Mouse (Mus musculus) hindbrain, embryonic 12.5 days (tissue): Measurements from ENCODE around the gene Zscan29. TPM values are rescaled to one million over a fixed set of nuclear protein-coding genes. Genes with fewer than 3 reads are reported as not detected.

Source experiments
- ATAC-seq: fragments of 200-750 bp; cut with Nextera tagmentation; 2 replicates; pipeline ENCODE4 v1.8.0; 2017; ENCODE audit warnings: moderate TSS enrichment; ENCODE audit not compliant: low FRiP score
- H3K27ac ChIP-seq: fragments of 300-500 bp; sonication (generic); 2 replicates; pipeline ENCODE4 v1.5.1; 2016; ENCODE audit warnings: mild to moderate bottlenecking
- H3K27me3 ChIP-seq: fragments of 300-500 bp; sonication (generic); 2 replicates; pipeline ENCODE4 v1.6.1; 2016; ENCODE audit warnings: mild to moderate bottlenecking
- H3K36me3 ChIP-seq: fragments of 300-500 bp; sonication (generic); 2 replicates; pipeline ENCODE4 v1.6.1; 2016; ENCODE audit warnings: mild to moderate bottlenecking
- H3K4me1 ChIP-seq: fragments of 300-500 bp; sonication (generic); 2 replicates; pipeline ENCODE4 v1.6.1; 2016
- H3K4me2 ChIP-seq: fragments of 300-500 bp; sonication (generic); replicated peaks from 2 replicates; pipeline ENCODE4 v1.6.1; 2016; ENCODE audit warnings: mild to moderate bottlenecking
- H3K4me3 ChIP-seq: fragments of 300-500 bp; sonication (generic); 2 replicates; pipeline ENCODE4 v1.5.1; 2016; ENCODE audit warnings: mild to moderate bottlenecking
- H3K9ac ChIP-seq: fragments of 300-500 bp; sonication (generic); 2 replicates; pipeline ENCODE4 v1.6.1; 2016; ENCODE audit warnings: mild to moderate bottlenecking, moderate library complexity
- H3K9me3 ChIP-seq: fragments of 300-500 bp; sonication (generic); replicated peaks from 2 replicates; pipeline ENCODE4 v1.6.1; 2016; ENCODE audit warnings: mild to moderate bottlenecking
- WGBS: fragments of 180-500 bp; shearing (Covaris S2); methylation state at CpG from one replicate; pipeline ENCODE4 v1.1.7; 2016; 5-methylcytosine and 5-hydroxymethylcytosine counted together
- polyA plus RNA-seq: library from polyadenylated mRNA; unstranded; fragments of >200 nt; fragmentation: Nextera tagmentation; extraction: Ambion mirVana; gene quantifications from 2 replicates; pipeline ENCODE4 v1.2.1, GENCODE M21; 2016

Gene Zscan29
- polyA plus RNA-seq = 11.5 and 13.6 TPM in 2 replicates

DNA sequence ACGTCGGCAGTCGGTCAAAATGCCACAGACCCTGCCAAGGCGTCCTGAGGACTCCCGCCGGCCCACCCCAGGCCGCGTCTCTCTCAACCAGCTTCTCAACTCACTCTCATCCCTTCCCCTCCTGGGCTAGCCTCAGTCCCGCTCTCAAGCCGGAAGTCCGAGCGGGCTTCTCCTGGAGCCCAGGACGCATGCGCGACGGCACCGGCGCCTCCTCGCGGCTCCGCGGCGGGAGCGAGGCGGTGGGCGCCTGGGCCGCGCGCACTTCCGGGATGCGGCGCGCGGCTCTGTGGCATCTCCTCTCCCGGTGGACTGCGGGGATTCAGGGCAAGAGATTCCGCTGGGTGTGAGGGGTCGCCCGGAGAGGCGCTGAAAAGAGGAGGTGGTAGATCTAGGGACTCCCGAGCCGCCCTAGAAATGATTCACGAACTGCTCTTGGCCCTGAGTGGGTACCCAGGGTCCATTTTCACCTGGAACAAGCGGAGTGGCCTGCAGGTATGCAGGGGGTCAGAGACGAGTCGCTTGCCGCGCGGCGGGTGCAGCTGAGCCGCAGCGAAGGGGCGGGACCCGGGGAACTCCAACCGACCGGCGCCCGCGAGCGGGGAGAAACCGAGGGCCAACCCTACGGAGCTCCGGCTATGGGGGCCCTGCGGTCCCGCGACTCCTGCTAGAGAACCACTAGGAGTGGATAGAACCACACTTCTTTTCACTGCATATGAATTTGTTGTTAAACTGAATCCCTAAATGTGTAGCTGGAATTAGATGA is at the start of gene Zscan29:
Gene Zscan29, minus strand, starts transcription at position 146 of the 763 bp plus-strand sequence.
- H3K4me1 ChIP-seq = peaks cover 24% of the 10 kb centered on the region
- H3K4me3 ChIP-seq = peak within 1 kb of the TSS; percentile 83
- H3K4me2 ChIP-seq = peak within 1 kb of the TSS; percentile 74
- under 1% methylated on average over 66 of the region's 66 CpGs for WGBS
- no peaks in the 10 kb centered on the region for H3K27me3 ChIP-seq
- no peaks in the 10 kb centered on the region for H3K9me3 ChIP-seq
- peak within 1 kb of the TSS; percentile 90 for H3K9ac ChIP-seq
- ATAC-seq = peak; percentile 96
- H3K36me3 ChIP-seq = peaks cover 36% of the 10 kb centered on the region
- H3K27ac ChIP-seq = peak within 1 kb of the TSS; percentile 88

DNA sequence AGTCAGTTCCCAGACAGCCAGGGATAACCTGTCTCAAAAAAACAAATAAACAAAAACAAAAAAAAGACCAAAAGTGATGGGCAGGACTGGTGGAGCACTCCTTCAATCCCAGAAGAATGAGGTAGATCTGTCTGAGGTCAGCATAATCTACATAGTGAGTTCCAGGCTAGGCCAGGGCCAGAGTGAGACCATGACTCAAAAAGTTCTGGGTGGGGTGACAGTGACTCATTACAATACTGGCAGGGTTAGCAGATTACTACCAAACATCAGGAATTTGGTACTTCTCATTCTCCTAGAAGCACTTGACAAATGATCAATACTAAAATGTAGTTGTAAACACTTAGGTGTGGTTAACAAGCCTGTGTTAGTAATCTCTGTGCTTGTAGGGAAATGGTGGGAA is 49.1 kb upstream of the Zscan29 start:
- no peak overlapping the region for H3K9ac ChIP-seq
- peaks cover 78% of the 10 kb centered on the region for H3K36me3 ChIP-seq
- no peak overlapping the region for H3K4me3 ChIP-seq
- H3K27me3 ChIP-seq = no peaks in the 10 kb centered on the region
- no peak overlapping the region for H3K4me2 ChIP-seq
- H3K27ac ChIP-seq = no peak overlapping the region
- no peak for ATAC-seq
- H3K4me1 ChIP-seq = 0 out of 2 replicates have a peak, but pooled peaks cover 2% of the 10 kb centered on the region
- H3K9me3 ChIP-seq = no peaks in the 10 kb centered on the region

DNA sequence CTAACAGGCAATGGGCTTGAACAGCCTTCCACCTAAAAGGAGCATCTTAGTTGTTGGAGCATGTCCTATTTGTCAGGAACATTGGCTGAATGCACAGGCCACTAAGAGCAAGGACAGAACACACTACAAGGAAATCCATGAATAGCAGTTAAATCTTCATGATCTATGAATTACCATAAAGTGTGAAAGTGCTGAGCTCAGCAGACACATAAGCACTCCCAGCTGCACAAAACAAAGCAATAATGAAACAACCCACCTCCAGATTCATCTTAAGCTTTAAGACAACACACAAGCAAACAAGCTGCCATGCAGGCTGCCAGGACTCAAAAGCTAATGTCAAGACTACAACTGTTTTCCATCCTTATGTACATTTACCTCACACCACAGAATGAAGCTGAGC is 48.3 kb upstream of the Zscan29 start:
- H3K27me3 ChIP-seq = no peaks in the 10 kb centered on the region
- no peak for ATAC-seq

DNA sequence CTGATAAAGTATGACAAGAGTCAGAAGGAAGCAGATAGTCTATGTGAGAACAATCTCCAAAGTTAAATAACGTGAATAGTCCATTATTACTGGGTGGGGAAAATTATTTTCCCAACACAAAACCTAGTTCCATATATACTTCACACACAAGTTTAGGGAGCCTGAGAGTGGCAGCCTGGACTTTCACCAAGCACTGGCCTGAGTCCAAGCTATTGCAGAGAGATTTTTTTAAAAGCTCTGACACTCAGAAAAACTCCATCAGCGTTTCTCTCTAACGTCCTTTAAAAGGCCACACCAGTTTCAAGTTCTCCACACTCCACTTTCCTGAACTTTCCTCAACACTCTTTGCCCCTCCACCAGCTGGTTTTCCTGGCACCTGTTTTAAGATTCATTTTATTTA is 43.6 kb upstream of the Zscan29 start:
- Histone ChIP-seq H3K9ac (no peak overlapping the region), H3K4me3 (no peak overlapping the region), H3K4me1 (no peaks in the 10 kb centered on the region), H3K4me2 (no peak overlapping the region), H3K27me3 (no peaks in the 10 kb centered on the region), H3K9me3 (no peaks in the 10 kb centered on the region), H3K27ac (no peak overlapping the region), H3K36me3 (peaks cover 87% of the 10 kb centered on the region)
- ATAC-seq = no peak
- WGBS = 98% methylated on average over 3 of the region's 3 CpGs

More for the DNA sequence above, 48.3 kb upstream of the Zscan29 start:
- H3K9me3 ChIP-seq = no peaks in the 10 kb centered on the region
- peaks cover 82% of the 10 kb centered on the region for H3K36me3 ChIP-seq
- no peak overlapping the region for H3K27ac ChIP-seq
- 0 out of 2 replicates have a peak, but pooled peaks cover 2% of the 10 kb centered on the region for H3K4me1 ChIP-seq
- H3K9ac ChIP-seq = no peak overlapping the region
- no peak overlapping the region for H3K4me3 ChIP-seq
- H3K4me2 ChIP-seq = no peak overlapping the region

DNA sequence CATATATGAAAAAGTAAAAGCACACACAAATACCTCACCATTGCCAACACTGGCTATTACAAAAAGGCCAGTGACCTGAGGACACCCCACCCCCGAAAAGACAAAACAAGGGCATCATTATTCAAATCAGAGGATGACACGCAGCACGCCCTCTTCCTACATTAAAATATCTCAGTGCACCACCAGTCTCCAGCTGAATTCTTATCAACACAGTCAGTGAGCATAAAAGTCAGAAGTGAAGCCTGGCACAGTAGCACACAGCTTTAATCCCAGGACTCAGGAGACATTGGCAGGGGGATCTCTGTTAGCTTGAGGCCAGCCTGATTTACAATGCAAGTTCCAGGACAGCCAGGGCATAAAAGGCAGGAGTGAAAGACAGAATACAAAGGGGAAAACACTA is 35.6 kb upstream of the Zscan29 start:
- no peak for ATAC-seq
- 94% methylated on average over 3 of the region's 3 CpGs for WGBS
- H3K9me3 ChIP-seq = no peaks in the 10 kb centered on the region
- no peak overlapping the region for H3K4me3 ChIP-seq
- H3K4me2 ChIP-seq = no peak overlapping the region
- no peak overlapping the region for H3K27ac ChIP-seq
- H3K4me1 ChIP-seq = no peaks in the 10 kb centered on the region
- H3K36me3 ChIP-seq = peaks cover 95% of the 10 kb centered on the region
- H3K9ac ChIP-seq = no peak overlapping the region
- no peaks in the 10 kb centered on the region for H3K27me3 ChIP-seq

DNA sequence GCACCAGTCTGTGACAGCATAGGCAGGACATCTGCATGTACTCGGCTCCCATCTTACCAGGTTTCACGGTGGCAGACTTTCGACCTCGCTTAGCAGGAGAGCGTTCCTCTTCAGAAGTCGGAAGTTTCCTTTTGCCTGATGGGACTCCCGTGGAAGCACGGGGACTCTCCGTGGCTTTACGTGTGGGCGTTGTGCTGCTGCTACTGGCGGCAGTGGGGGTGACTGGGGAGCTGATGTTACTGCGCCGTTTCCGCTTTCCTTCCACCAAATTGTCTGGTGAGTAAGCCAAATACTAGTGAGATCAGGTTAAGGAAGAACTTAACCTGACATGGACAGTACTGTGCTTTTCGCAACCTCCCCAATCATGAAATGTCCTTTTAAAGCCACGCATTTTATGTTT is 33.4 kb upstream of the Zscan29 start:
- no peak overlapping the region for H3K4me2 ChIP-seq
- H3K4me1 ChIP-seq = no peaks in the 10 kb centered on the region
- H3K4me3 ChIP-seq = no peak overlapping the region
- WGBS = 92% methylated on average over 17 of the region's 17 CpGs
- ATAC-seq = no peak
- H3K27ac ChIP-seq = no peak overlapping the region
- peaks cover 97% of the 10 kb centered on the region for H3K36me3 ChIP-seq
- no peak overlapping the region for H3K9ac ChIP-seq
- no peaks in the 10 kb centered on the region for H3K27me3 ChIP-seq
- H3K9me3 ChIP-seq = no peaks in the 10 kb centered on the region

DNA sequence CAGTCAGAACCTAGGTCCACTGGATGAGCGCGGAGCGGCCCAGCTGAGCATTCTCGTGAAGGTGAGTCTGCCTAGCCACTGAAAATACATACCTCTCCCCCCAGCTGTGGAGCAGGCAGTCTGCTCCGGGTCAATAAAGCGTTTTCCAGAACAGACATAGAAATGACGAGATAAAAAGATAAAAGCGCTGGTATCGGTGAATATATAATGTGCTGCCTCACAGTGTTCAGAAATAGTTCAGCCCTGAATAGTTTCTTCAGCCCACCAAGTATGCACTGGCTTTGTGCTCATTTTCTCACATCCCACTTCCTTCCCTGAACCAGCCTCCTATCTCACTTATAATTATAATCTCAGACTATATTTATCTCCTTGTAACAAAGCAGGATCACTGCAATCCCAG is 24.5 kb upstream of the Zscan29 start:
- H3K9ac ChIP-seq = no peak overlapping the region
- no peaks in the 10 kb centered on the region for H3K27me3 ChIP-seq
- no peaks in the 10 kb centered on the region for H3K9me3 ChIP-seq
- no peak overlapping the region for H3K4me3 ChIP-seq
- no peak overlapping the region for H3K27ac ChIP-seq
- no peak overlapping the region for H3K4me2 ChIP-seq
- no peak for ATAC-seq
- H3K4me1 ChIP-seq = no peaks in the 10 kb centered on the region
- peaks cover 97% of the 10 kb centered on the region for H3K36me3 ChIP-seq
- WGBS = 95% methylated on average over 9 of the region's 9 CpGs

DNA sequence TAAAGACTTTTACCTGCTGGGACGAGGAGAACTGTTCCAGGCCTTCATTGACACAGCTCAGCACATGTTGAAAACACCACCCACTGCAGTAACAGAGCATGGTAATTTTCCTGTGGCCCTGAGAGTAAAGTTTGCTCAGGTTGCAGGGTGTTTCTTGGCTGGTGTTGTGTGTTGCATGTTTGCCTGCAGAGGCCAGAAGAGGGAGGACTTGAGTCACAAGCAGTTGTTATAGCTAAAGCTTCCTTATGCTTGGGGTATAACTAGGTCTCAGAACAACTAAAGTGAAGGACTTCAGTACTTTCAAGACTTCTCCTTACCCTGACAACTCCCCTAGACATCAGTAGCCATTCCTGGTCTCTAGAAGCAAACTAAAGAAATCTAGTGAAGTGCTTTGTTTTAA is 17.6 kb upstream of the Zscan29 start:
- H3K4me2 ChIP-seq = no peak overlapping the region
- ATAC-seq = no peak
- no peaks in the 10 kb centered on the region for H3K4me1 ChIP-seq
- H3K27ac ChIP-seq = no peak overlapping the region
- peaks cover 87% of the 10 kb centered on the region for H3K36me3 ChIP-seq
- H3K9ac ChIP-seq = no peak overlapping the region
- H3K4me3 ChIP-seq = no peak overlapping the region
- H3K27me3 ChIP-seq = no peaks in the 10 kb centered on the region
- H3K9me3 ChIP-seq = no peaks in the 10 kb centered on the region
- 88% methylated on average over 1 of the region's 1 CpGs for WGBS

DNA sequence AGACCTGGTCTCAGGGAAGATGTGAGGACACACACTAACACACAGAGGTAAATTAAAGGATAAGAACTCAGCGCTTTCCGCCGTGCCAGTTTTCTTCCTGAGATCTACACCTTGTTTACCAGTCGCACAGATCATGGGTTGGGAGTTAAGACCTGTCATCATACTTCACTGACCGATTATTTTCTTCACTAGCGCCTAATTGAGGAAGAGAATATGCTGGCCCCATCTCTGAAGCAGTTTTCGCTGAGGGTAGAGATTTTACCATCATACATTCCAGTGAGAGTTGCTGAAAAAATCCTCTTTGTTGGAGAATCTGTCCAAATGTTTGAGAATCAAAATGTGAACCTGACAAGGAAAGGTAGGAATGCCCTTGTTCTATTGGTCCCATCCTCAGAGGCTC is 13.2 kb upstream of the Zscan29 start:
- H3K4me1 ChIP-seq = no peaks in the 10 kb centered on the region
- H3K4me2 ChIP-seq = no peak overlapping the region
- no peaks in the 10 kb centered on the region for H3K9me3 ChIP-seq
- H3K4me3 ChIP-seq = no peak overlapping the region
- no peak overlapping the region for H3K27ac ChIP-seq
- no peaks in the 10 kb centered on the region for H3K27me3 ChIP-seq
- 96% methylated on average over 7 of the region's 7 CpGs for WGBS
- ATAC-seq = no peak
- H3K9ac ChIP-seq = no peak overlapping the region
- peaks cover 68% of the 10 kb centered on the region for H3K36me3 ChIP-seq

DNA sequence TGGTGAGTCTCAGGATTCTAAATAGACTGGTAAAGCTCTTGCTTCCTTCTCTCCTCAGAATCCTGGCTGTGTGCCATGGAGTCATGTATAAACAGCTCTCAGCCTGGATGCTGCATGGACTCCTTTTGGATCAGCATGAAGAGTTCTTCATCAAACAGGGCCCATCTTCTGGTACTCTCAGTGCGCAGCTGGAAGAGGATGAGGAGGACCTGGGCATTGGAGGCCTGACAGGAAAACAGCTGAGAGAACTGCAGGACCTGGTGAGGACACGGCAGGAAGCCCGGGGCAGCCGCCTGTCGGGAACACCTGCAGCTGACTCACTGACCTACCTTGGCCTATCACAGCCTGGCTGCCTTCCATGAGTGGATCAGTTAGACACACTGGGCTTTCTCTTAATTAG is 12.5 kb upstream of the Zscan29 start:
- no peaks in the 10 kb centered on the region for H3K4me1 ChIP-seq
- peaks cover 68% of the 10 kb centered on the region for H3K36me3 ChIP-seq
- 90% methylated on average over 5 of the region's 5 CpGs for WGBS

DNA sequence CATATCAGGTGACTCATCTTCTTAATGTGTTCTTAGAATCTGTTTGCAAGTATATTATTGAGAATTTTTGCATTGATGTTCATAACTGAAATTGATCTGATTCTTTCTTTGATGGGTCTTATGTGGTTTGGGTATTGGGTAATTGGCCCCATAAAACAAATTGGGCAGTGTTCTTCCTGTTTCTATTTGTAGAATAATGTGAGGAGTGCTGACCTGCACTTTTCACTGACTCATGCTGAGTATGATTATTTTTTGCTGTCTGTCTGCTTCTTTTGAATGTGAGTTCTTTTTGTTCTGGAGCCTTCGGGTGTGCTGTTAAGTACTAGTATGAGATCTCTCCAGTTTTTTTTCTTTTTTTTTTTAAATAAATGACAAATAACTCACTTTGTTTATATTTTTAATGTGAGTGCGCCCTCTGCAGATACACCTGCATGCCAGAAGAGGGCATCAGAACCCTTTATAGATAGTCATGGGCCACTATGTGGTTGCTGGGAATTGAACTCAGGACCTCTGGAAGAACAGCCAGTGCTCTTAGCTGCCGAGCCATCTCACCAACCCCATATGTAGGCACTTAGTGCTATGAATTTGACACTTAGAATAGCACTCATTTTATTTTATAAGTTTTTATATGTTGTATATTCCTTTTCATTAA is 8.0 kb upstream of the Zscan29 start:
- Histone ChIP-seq H3K9ac (no peak overlapping the region), H3K4me3 (no peak overlapping the region), H3K4me2 (no peak overlapping the region), H3K27me3 (no peaks in the 10 kb centered on the region), H3K9me3 (no peaks in the 10 kb centered on the region), H3K36me3 (peaks cover 73% of the 10 kb centered on the region), H3K4me1 (no peaks in the 10 kb centered on the region), H3K27ac (no peak overlapping the region)
- no peak for ATAC-seq
- WGBS = 97% methylated on average over 3 of the region's 3 CpGs

More for the DNA sequence above, 12.5 kb upstream of the Zscan29 start:
- H3K4me2 ChIP-seq = no peak overlapping the region
- no peaks in the 10 kb centered on the region for H3K9me3 ChIP-seq
- H3K9ac ChIP-seq = no peak overlapping the region
- no peak for ATAC-seq
- H3K27me3 ChIP-seq = no peaks in the 10 kb centered on the region
- H3K4me3 ChIP-seq = no peak overlapping the region
- H3K27ac ChIP-seq = no peak overlapping the region

DNA sequence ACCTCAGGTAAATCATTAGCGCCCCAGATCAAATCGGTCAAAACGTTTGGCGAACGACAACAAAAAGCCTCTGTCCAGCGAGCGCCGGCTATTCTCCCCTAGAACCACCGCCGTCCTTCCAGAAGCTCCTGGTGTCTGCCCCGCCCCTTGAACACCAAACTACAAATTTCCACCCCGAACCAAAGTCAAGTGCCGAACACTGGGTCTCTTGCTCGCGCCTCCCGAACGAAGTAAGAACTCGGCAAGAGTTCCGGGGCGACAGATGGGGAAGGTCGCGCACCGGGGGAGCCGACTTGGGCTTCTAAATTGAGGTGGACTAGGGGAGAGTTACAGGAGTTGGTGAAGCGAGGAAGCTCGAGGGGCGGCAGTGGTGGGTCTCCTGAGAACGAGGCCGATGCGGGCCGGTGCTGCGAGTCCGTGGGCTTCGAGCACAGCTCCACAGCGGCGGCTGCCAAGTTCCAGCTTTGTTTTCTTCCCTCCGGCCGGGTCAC is 399 bp downstream of the Zscan29 start, which contains the start of gene Tubgcp4:
Gene Tubgcp4, plus strand, starts transcription at position 174 of the 491 bp plus-strand sequence.
- Histone ChIP-seq H3K9me3 (no peaks in the 10 kb centered on the region), H3K4me1 (peaks cover 24% of the 10 kb centered on the region), H3K27me3 (no peaks in the 10 kb centered on the region), H3K9ac (peak within 1 kb of the TSS; percentile 90), H3K36me3 (peaks cover 34% of the 10 kb centered on the region), H3K4me2 (peak within 1 kb of the TSS; percentile 74), H3K27ac (peak within 1 kb of the TSS; percentile 88), H3K4me3 (peak within 1 kb of the TSS; percentile 83)
- WGBS = under 1% methylated on average over 38 of the region's 38 CpGs
- peak; percentile 66 for ATAC-seq
